Comparison of ENCODE assay signal across 7 mouse cellular contexts in the genomic region with DNA sequence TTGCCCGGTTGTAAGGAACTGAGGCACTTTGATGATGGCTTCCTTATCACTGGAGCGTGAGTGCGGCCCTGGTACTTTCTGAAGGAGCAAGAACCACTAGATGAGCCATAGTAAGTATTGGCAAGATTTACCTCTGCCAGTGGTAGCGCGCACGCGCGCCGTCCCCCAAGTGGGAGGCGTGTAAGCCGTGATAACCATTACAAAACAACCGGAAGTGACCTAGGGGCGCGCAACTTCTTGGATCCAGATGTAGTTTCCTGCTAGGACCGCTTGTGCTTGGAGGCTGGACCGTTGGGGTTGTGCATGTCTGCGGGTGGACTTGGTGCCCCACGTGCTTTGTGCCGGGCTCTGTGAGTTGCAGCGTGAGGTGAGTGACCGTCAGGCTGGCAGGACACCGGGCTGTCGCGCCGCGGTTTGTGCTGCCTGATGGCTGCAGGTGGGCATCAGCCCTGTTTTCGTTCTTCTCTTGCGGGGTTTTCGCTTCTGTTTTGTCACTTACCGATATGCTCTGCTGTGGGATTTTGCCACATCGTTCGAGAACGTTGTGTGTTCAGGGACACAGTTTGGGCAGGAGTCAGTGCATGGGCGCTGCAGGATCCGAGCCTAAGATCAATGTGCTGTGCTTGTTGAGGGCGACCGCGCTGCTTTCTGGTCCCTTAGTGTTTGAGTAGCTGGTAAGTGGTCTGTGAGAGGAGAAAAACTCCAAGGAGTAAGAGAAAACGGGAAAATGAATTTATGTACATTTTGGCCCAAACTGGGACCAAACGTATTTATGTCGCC. TPM values are rescaled to one million over a fixed set of nuclear protein-coding genes. Genes with fewer than 3 reads are reported as not detected.
DNase-seq lines count a peak whose midpoint lies in the region; ATAC-seq lines count a peak whose summit lies in the region.

TSS of gene 2610021A01Rik (plus strand) at position 197 of the 780 bp plus-strand sequence.

- no peaks in the 10 kb centered on the region for H3K4me1 ChIP-seq in embryonic facial prominence, embryonic 11.5 days (ENCODE audit: control insufficient read depth, insufficient read depth, low read length)
- peaks cover 3% of the 10 kb centered on the region; the same call in 1 of the 2 replicates for H3K4me1 ChIP-seq in limb, embryonic 10.5 days
- H3K4me1 ChIP-seq in midbrain, embryonic 13.5 days (replicated peaks) = peaks cover 18% of the 10 kb centered on the region

- peak within 1 kb of the TSS; percentile 53 for H3K4me2 ChIP-seq in embryonic facial prominence, embryonic 11.5 days (ENCODE audit: low read depth, low read length)
- peak within 1 kb of the TSS; percentile 76 for H3K4me2 ChIP-seq in midbrain, embryonic 13.5 days (replicated peaks)

- DNase-seq in adrenal gland, postnatal 14 days = peak; percentile 95
- DNase-seq in embryonic facial prominence, embryonic 11.5 days (ENCODE audit: low spot score) = peak; percentile 95
- DNase-seq in kidney, adult 11 months = peak; percentile 96
- peak; percentile 91 for DNase-seq in limb, embryonic 10.5 days (ENCODE audit: low spot score)
- DNase-seq in spleen, adult 12 weeks (ENCODE audit: low spot score) = peak; percentile 77

- no peaks in the 10 kb centered on the region for H3K9me3 ChIP-seq in embryonic facial prominence, embryonic 11.5 days (replicated peaks; ENCODE audit: control insufficient read depth, low read length)
- H3K9me3 ChIP-seq in limb, embryonic 10.5 days (replicated peaks) = no peaks in the 10 kb centered on the region
- no peaks in the 10 kb centered on the region for H3K9me3 ChIP-seq in midbrain, embryonic 13.5 days

- H3K4me3 ChIP-seq in embryonic facial prominence, embryonic 11.5 days (ENCODE audit: low read depth, low read length) = peak within 1 kb of the TSS; percentile 58
- H3K4me3 ChIP-seq in limb, embryonic 10.5 days = peak within 1 kb of the TSS; percentile 62
- peak within 1 kb of the TSS; percentile 71 for H3K4me3 ChIP-seq in midbrain, embryonic 13.5 days (replicated peaks)

- peak; percentile 97 for ATAC-seq in embryonic facial prominence, embryonic 11.5 days (replicated peaks; ENCODE audit: insufficient number of reproducible peaks, low FRiP score, low TSS enrichment, low read depth)
- peak; percentile 98 for ATAC-seq in granulocyte monocyte progenitor cell, adult 5-6 weeks (replicated peaks; ENCODE audit: poor library complexity, severe bottlenecking)
- peak; percentile 99 for ATAC-seq in midbrain, embryonic 13.5 days

- WGBS in embryonic facial prominence, embryonic 11.5 days = 1% methylated on average over 41 of the region's 41 CpGs
- WGBS in limb, embryonic 10.5 days = under 1% methylated on average over 41 of the region's 41 CpGs
- under 1% methylated on average over 41 of the region's 41 CpGs for WGBS in midbrain, embryonic 13.5 days

- no peaks in the 10 kb centered on the region for H3K27me3 ChIP-seq in embryonic facial prominence, embryonic 11.5 days (ENCODE audit: control insufficient read depth, insufficient read depth, low read length)
- no peaks in the 10 kb centered on the region for H3K27me3 ChIP-seq in limb, embryonic 10.5 days (ENCODE audit: low read depth, poor library complexity, severe bottlenecking)
- no peaks in the 10 kb centered on the region for H3K27me3 ChIP-seq in midbrain, embryonic 13.5 days

- no peak within 1 kb of the TSS for H3K27ac ChIP-seq in embryonic facial prominence, embryonic 11.5 days (replicated peaks; ENCODE audit: low read depth, low read length)
- H3K27ac ChIP-seq in limb, embryonic 10.5 days = peak within 1 kb of the TSS; percentile 77
- peak within 1 kb of the TSS; percentile 52; the same call in 1 of the 2 replicates for H3K27ac ChIP-seq in midbrain, embryonic 13.5 days

- H3K9ac ChIP-seq in embryonic facial prominence, embryonic 11.5 days (replicated peaks; ENCODE audit: low read length) = peak within 1 kb of the TSS; percentile 68
- H3K9ac ChIP-seq in midbrain, embryonic 13.5 days (replicated peaks) = peak within 1 kb of the TSS; percentile 73

- H3K36me3 ChIP-seq in embryonic facial prominence, embryonic 11.5 days (replicated peaks; ENCODE audit: control insufficient read depth, insufficient read depth, low read depth, low read length) = no peaks in the 10 kb centered on the region
- peaks cover 15% of the 10 kb centered on the region for H3K36me3 ChIP-seq in limb, embryonic 10.5 days
- peaks cover 7% of the 10 kb centered on the region; the same call in 1 of the 2 replicates for H3K36me3 ChIP-seq in midbrain, embryonic 13.5 days

RNA-seq across cellular contexts. Expression of gene 2610021A01Rik, which starts in this region (rescaled TPM):
- 16.6 and 18.9 TPM in 2 replicates for total RNA-seq in adrenal gland, postnatal 14 days (2021)
- 17.9 and 18.8 TPM in 2 replicates for polyA plus RNA-seq in embryonic facial prominence, embryonic 11.5 days (2014; fragmentation: Nextera tagmentation; extraction: Ambion mirVana)
- 26.0 and 27.4 TPM in 2 replicates for total RNA-seq in granulocyte monocyte progenitor cell, adult 5-6 weeks (2014; fragmentation: Nextera tagmentation)
- total RNA-seq in granulocyte monocyte progenitor cell, adult 5-6 weeks (2017) = 25.9 and 27.7 TPM in 2 replicates
- 16.9 and 18.3 TPM in 2 replicates for polyA plus RNA-seq in limb, embryonic 10.5 days (2016; fragmentation: Nextera tagmentation; extraction: Ambion mirVana)
- polyA plus RNA-seq in midbrain, embryonic 13.5 days (2015; fragmentation: Nextera tagmentation; extraction: Ambion mirVana) = 16.5 and 17.2 TPM in 2 replicates
